In the genomic region with DNA sequence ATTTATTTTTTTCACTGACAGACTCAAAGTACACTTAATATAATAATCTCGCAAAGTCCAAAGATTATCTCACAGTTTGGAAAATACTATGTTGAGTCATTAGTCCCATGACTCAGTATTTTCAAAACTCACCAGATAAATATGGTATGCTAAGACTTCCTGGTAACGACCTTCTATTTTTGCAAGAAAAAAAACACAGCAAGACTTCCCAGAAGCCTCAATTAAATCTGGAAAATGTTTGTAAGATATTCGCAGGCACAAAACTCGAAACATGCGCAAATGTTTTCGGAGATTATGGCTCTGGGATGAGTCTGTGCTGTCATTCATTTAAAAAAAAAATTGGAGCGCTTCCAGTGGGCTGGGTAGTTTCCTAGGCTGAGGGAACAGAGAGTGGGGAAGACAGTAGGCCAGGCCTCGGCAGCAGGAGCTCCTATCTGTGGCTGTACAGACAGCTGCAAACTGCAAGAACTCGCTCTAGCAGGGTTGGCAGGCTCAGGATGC, we compare ENCODE assay signal across 8 mouse cellular contexts.
DNase-seq lines count a peak whose midpoint lies in the region; ATAC-seq and TF ChIP-seq lines count a peak whose summit lies in the region.

No protein-coding gene starts in this region.

- H3K27ac ChIP-seq in limb, embryonic 14.5 days (replicated peaks; ENCODE audit: low read depth, low read length) = no peak overlapping the region
- no peak overlapping the region for H3K27ac ChIP-seq in limb, embryonic 10.5 days
- H3K27ac ChIP-seq in embryonic facial prominence, embryonic 14.5 days (replicated peaks; ENCODE audit: low read depth, low read length) = peak overlapping the region; percentile 34; the same call in 1 of the 2 replicates
- H3K27ac ChIP-seq in heart, postnatal 0 days (ENCODE audit: low read depth) = peak overlapping the region; percentile 63; the same call in 1 of the 2 replicates
- H3K27ac ChIP-seq in lung, postnatal 0 days (ENCODE audit: low read length) = no peak overlapping the region

- no peak overlapping the region for H3K4me2 ChIP-seq in limb, embryonic 14.5 days (replicated peaks; ENCODE audit: low read depth, low read length, severe bottlenecking)
- no peak overlapping the region; the same call in 1 of the 2 replicates for H3K4me2 ChIP-seq in embryonic facial prominence, embryonic 14.5 days (ENCODE audit: low read depth, low read length)
- H3K4me2 ChIP-seq in heart, postnatal 0 days (ENCODE audit: low read depth, low read length) = no peak overlapping the region
- H3K4me2 ChIP-seq in lung, postnatal 0 days (replicated peaks; ENCODE audit: low read depth, low read length) = no peak overlapping the region

- H3K9me3 ChIP-seq in limb, embryonic 14.5 days (ENCODE audit: control insufficient read depth, low read length) = no peaks in the 10 kb centered on the region
- H3K9me3 ChIP-seq in limb, embryonic 10.5 days (replicated peaks) = no peaks in the 10 kb centered on the region
- no peaks in the 10 kb centered on the region for H3K9me3 ChIP-seq in embryonic facial prominence, embryonic 14.5 days (ENCODE audit: control insufficient read depth, low read length)
- no peaks in the 10 kb centered on the region for H3K9me3 ChIP-seq in heart, postnatal 0 days (replicated peaks; ENCODE audit: control insufficient read depth, low read length)
- no peaks in the 10 kb centered on the region for H3K9me3 ChIP-seq in lung, postnatal 0 days (ENCODE audit: low read length)

- H3K36me3 ChIP-seq in limb, embryonic 14.5 days (ENCODE audit: control insufficient read depth, insufficient read depth, low read length) = no peaks in the 10 kb centered on the region
- no peaks in the 10 kb centered on the region for H3K36me3 ChIP-seq in limb, embryonic 10.5 days
- no peaks in the 10 kb centered on the region for H3K36me3 ChIP-seq in embryonic facial prominence, embryonic 14.5 days (ENCODE audit: control insufficient read depth, insufficient read depth, low read length)
- no peaks in the 10 kb centered on the region for H3K36me3 ChIP-seq in heart, postnatal 0 days (replicated peaks; ENCODE audit: control insufficient read depth, insufficient read depth, low read length)
- no peaks in the 10 kb centered on the region for H3K36me3 ChIP-seq in lung, postnatal 0 days (ENCODE audit: insufficient read depth, low read length)

- no peak for ATAC-seq in limb, embryonic 14.5 days (ENCODE audit: low FRiP score, low read depth)
- 0 out of 2 replicates have a peak, but pooled peaks have one; percentile 45 for ATAC-seq in embryonic facial prominence, embryonic 14.5 days (ENCODE audit: low read depth)
- ATAC-seq in heart, postnatal 0 days (ENCODE audit: insufficient read depth, low read depth) = peak; percentile 59
- peak; percentile 73 for ATAC-seq in lung, postnatal 0 days

- 69% methylated on average over 9 of the region's 9 CpGs for WGBS in limb, embryonic 14.5 days
- WGBS in limb, embryonic 10.5 days = 86% methylated on average over 9 of the region's 9 CpGs
- 39% methylated on average over 9 of the region's 9 CpGs for WGBS in embryonic facial prominence, embryonic 14.5 days
- 31% methylated on average over 9 of the region's 9 CpGs for WGBS in heart, postnatal 0 days
- 44% methylated on average over 9 of the region's 9 CpGs for WGBS in lung, postnatal 0 days

- TF ChIP-seq POLR2A in limb, embryonic 14.5 days (IDR thresholded peaks at IDR 0.05; ENCODE audit: borderline replicate concordance, extremely low read depth, insufficient read depth, insufficient read length) = no peak

- TF ChIP-seq CTCF in heart, postnatal 0 days (IDR thresholded peaks at IDR 0.05; ENCODE audit: low read depth) = no peak
- TF ChIP-seq CTCF in lung, postnatal 0 days (IDR thresholded peaks at IDR 0.05) = no peak

- TF ChIP-seq EP300 in heart, postnatal 0 days (IDR thresholded peaks at IDR 0.05; ENCODE audit: low read depth) = 0 out of 2 replicates have a peak, but pooled peaks have one; percentile 63
- TF ChIP-seq EP300 in lung, postnatal 0 days (IDR thresholded peaks at IDR 0.05) = peak; percentile 85

- H3K27me3 ChIP-seq in limb, embryonic 14.5 days (ENCODE audit: control insufficient read depth, insufficient read depth, low read length) = no peaks in the 10 kb centered on the region
- no peaks in the 10 kb centered on the region for H3K27me3 ChIP-seq in limb, embryonic 10.5 days (ENCODE audit: low read depth, poor library complexity, severe bottlenecking)
- no peaks in the 10 kb centered on the region for H3K27me3 ChIP-seq in embryonic facial prominence, embryonic 14.5 days (replicated peaks; ENCODE audit: control insufficient read depth, insufficient read depth, low read length)
- no peaks in the 10 kb centered on the region for H3K27me3 ChIP-seq in heart, postnatal 0 days (ENCODE audit: control insufficient read depth, insufficient read depth, low read length)
- no peaks in the 10 kb centered on the region for H3K27me3 ChIP-seq in lung, postnatal 0 days (replicated peaks; ENCODE audit: insufficient read depth, low read length)

- no peak overlapping the region for H3K9ac ChIP-seq in limb, embryonic 14.5 days (ENCODE audit: low read depth, low read length, severe bottlenecking)
- H3K9ac ChIP-seq in embryonic facial prominence, embryonic 14.5 days (ENCODE audit: low read depth, low read length) = no peak overlapping the region
- no peak overlapping the region for H3K9ac ChIP-seq in heart, postnatal 0 days (replicated peaks; ENCODE audit: low read depth, low read length)
- no peak overlapping the region for H3K9ac ChIP-seq in lung, postnatal 0 days (replicated peaks; ENCODE audit: low read depth)

- no peak overlapping the region for H3K4me3 ChIP-seq in limb, embryonic 14.5 days (replicated peaks; ENCODE audit: low read length)
- no peak overlapping the region for H3K4me3 ChIP-seq in limb, embryonic 10.5 days
- no peak overlapping the region for H3K4me3 ChIP-seq in embryonic facial prominence, embryonic 14.5 days (ENCODE audit: low read depth, low read length)
- no peak overlapping the region for H3K4me3 ChIP-seq in heart, postnatal 0 days (ENCODE audit: low read depth, low read length)
- no peak overlapping the region for H3K4me3 ChIP-seq in lung, postnatal 0 days (ENCODE audit: low read depth, low read length)

- DNase-seq in limb, embryonic 14.5 days (ENCODE audit: low spot score) = peak; percentile 62
- DNase-seq in limb, embryonic 10.5 days (ENCODE audit: low spot score) = no peak
- peak; percentile 89 for DNase-seq in embryonic facial prominence, embryonic 14.5 days (ENCODE audit: low spot score)
- peak; percentile 53 for DNase-seq in heart, postnatal 0 days (ENCODE audit: low spot score)
- peak; percentile 87 for DNase-seq in lung, postnatal 0 days (ENCODE audit: low spot score)
- no peak for DNase-seq in left cerebral cortex, adult 11 months (ENCODE audit: low spot score)
- no peak for DNase-seq in kidney, adult 11 months
- DNase-seq in cerebellum, postnatal 4 days (ENCODE audit: low spot score in 2 of 2) = no peak

- peaks cover 14% of the 10 kb centered on the region for H3K4me1 ChIP-seq in limb, embryonic 14.5 days (ENCODE audit: control insufficient read depth, insufficient read depth, low read length)
- peaks cover 18% of the 10 kb centered on the region for H3K4me1 ChIP-seq in limb, embryonic 10.5 days
- H3K4me1 ChIP-seq in embryonic facial prominence, embryonic 14.5 days (ENCODE audit: control insufficient read depth, insufficient read depth, low read length) = peaks cover 31% of the 10 kb centered on the region
- H3K4me1 ChIP-seq in heart, postnatal 0 days (ENCODE audit: control insufficient read depth, insufficient read depth) = peaks cover 9% of the 10 kb centered on the region
- H3K4me1 ChIP-seq in lung, postnatal 0 days (ENCODE audit: insufficient read depth, low read depth, low read length) = no peaks in the 10 kb centered on the region

Comparison
In these comparisons a context has a peak if more than half of its experiments do, and no peak if none do; other contexts are left out.
1. DNase-seq: peak in limb, embryonic 14.5 days (single experiment), embryonic facial prominence, embryonic 14.5 days (single experiment), heart, postnatal 0 days (single experiment) and lung, postnatal 0 days (single experiment); none in limb, embryonic 10.5 days (single experiment), left cerebral cortex, adult 11 months (single experiment), kidney, adult 11 months (single experiment) and cerebellum, postnatal 4 days (0 of 2).
2. H3K27ac ChIP-seq: peak in embryonic facial prominence, embryonic 14.5 days (single experiment) and heart, postnatal 0 days (single experiment); none in limb, embryonic 14.5 days (single experiment), limb, embryonic 10.5 days (single experiment) and lung, postnatal 0 days (single experiment).